Mouse (Mus musculus) right cerebral cortex, postnatal 25 days (tissue): ENCODE data around the gene Ddx60.
"Not testable (repeated sequence)": the region's sequence is repeated elsewhere in the genome, so short reads cannot be mapped to it uniquely, and the experiment has no call there.

Experiments
- DNase-seq: peaks from one replicate; pipeline ENCODE4 v3.0.0; 2022

Gene Ddx60

GRCm38 (mm10) chr8:61927777-61928494 is at the start of gene Ddx60:
Ddx60 (plus strand) TSS chr8:61928087.
- peak; percentile 33 for DNase-seq

DNA sequence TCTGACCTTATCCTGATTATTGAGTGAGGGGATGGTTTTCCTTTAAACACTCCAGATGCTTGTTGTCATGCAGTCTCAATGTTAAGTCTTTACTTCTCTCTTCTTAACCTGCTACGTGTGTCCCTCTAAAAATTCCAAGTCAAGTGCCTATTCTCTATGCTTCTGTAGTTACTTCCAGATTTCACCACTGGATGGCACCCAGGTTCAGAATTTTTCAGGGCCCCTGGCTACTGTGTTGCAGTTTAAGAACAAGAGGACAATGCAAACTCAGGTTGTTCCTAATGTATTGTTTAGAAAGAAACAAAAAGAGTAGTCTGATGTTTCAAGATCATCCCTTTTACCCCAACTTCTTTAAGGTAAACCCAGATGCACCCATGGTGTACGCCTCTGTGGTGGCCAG is 33.8 kb upstream of the Ddx60 start:
- DNase-seq: peak; percentile 42

- DNase-seq: no peak
Measured at GRCm38 (mm10) chr8:61896742-61897141, 31.1 kb upstream of the Ddx60 start.

GRCm38 (mm10) chr8:61897402-61897801 is 30.5 kb upstream of the Ddx60 start:
- DNase-seq: no peak

DNA sequence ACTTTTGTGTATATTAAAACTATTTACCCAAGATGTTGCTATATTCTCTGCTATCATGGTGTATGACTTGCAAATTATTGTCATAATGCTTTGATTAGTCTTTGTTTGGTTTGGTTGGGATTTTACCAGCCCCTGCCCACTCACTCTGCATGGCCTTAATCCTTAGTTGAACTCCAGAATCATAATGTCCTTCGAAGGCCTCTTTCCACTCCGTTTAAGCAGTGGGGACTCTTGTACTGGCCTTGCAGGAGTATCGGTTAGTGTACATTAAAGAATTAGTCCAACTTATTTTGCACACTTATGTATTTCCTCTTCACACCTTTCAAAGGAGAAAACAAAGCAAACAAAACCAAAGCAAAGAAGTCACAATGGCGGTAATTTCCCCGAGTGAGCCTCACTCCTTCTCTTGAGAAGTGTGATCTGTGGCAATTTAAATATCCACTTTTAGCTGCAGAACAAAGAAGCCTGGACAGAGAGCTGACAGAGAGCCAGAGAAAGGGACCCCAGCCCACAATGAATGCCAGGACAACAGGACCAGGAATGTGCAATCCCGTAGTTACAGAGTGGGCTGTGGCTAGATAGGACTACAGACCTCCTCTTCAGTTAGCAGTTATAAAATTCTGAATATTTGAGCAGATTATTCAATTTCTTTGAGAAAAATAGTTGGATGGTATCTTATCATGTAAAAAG is 26.7 kb upstream of the Ddx60 start:
- no peak for DNase-seq

- no peak for DNase-seq
Measured at GRCm38 (mm10) chr8:61902521-61902920, 25.4 kb upstream of the Ddx60 start, which contains the start of gene Palld. Palld (minus strand) TSS chr8:61902690.

DNA sequence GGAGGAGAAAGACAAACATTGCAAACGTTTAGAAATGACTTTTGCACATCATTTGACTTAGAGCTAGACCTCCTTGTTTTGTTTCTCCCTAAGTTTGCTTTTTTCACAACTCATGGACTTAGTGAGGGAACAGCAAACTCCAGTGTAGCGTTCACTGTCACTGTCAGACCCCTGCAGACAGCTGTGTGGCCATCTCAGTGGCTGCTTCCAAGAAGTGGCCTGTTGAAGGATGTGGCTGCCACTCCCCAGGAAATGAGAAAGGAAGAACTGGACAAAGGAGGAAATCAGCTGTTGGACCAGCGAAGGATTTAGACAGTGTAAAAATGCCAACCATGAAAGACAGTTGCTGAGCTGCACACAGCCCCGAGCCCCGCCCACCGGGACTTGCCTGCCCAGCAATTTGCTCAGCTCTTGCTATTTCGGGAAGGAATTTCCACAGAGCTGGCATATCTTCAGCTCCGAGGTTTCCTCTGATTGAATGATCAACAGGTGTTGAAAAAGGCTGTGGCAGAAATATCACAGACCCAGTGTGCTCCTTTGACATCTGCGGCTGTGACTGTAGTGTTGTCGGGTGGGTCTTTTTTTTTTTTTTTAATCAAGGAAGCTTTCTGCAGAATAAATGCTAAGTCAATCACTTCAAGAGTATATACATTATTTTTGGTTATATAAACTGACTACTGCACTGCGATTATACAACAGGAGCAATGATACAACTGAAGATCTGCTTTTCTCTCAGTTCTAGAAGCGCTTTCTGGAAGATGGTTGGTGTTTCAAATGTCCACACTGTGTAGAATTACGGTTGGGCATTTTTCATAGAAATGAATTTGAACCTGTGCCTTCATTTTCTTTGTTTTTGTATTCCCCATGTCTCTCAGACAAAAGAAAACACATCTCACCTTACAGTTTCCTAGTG is 19.3 kb upstream of the Ddx60 start:
- no peak for DNase-seq

GRCm38 (mm10) chr8:61909313-61909712 is 18.6 kb upstream of the Ddx60 start:
- no peak for DNase-seq

DNA sequence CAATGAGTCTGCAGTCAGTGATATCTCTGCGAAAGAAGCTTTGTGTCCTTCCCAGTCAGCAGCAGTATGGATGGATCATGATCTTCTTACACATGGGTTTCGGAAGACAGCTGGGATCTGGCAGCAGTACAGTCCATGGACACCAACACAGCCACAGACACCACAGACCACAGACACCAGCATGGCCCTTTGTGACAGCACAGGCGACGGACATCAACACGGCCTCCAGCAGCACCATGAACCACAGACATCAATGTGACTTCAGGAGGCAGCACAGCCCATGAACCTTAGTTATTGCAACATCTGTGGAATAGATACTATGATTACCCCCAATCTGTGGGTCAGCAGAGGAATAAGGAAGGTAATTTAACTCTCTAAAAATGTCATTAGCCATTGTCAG is 15.1 kb upstream of the Ddx60 start:
- DNase-seq: no peak

DNA sequence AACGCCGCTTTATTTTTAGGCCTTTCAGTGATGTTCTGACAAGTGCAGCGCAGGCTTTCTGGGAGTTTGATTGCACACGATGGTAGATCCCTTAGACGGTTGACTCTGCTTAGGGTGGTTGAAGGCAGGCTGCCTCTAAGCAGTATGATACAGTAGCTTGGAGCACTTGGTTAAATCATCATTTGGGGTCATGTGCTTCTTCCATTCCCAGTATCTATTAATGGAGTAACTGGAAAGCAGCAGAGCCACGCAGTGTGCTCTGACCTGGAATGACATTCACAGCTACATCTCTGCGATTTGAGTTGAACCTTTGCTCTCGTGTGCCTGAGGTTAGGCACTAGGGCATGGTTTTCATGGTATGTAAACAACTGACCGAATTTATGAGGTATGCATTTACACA is 13.9 kb upstream of the Ddx60 start:
- no peak for DNase-seq

GRCm38 (mm10) chr8:61917287-61917686 is 10.6 kb upstream of the Ddx60 start:
- no peak for DNase-seq

- no peak for DNase-seq
Measured at GRCm38 (mm10) chr8:61919145-61919788, 8.6 kb upstream of the Ddx60 start.

DNA sequence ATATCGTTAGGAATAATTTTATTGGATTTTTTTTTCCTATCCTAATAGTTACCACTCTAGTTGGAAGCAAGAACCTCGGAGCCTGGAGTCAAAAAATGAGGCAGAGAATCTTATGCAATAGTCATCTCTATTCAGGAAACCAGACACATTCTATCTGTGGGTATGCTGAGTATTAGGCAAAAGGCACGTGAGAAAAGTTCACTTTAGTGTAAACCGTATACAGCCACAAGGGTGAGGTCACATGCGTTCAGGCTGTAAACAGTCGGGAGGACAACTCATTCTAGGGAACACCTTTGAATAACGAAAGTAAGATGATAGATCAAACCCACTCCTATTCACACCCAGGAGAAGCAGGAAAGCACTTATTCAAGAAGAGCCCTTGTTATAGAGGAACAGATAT is 7.5 kb upstream of the Ddx60 start:
- no peak for DNase-seq

DNA sequence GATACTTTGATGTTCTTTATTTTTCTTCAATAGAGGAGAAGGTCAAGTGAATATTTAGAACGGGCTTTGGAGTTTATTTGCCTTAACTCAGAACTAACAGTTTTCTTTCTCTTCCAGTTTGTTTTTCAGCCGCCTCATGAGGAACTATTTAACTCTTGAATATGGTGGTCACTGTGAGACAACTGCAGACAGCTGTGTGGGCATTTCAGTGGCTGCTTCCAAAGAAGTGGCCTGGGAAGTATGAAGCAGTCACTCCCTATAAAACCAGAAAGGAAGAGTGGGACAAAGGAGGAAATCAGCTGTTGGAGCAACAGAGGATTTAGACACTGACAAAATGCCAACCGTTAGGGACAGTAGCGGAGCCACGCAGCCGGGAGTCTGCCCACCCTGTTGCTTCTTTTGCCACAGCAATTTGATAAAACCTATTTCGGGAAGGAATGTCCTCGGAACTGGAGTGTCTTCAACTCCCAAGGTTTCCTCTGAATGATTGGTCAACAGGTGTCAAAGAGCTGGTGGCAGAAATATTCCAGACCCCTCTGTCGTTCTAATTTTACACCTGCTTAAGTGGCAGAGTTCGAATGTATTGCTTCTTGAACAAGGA is 6.3 kb upstream of the Ddx60 start:
- DNase-seq: no peak

- no peak for DNase-seq
Measured at GRCm38 (mm10) chr8:61924518-61924917, 3.4 kb upstream of the Ddx60 start.

DNA sequence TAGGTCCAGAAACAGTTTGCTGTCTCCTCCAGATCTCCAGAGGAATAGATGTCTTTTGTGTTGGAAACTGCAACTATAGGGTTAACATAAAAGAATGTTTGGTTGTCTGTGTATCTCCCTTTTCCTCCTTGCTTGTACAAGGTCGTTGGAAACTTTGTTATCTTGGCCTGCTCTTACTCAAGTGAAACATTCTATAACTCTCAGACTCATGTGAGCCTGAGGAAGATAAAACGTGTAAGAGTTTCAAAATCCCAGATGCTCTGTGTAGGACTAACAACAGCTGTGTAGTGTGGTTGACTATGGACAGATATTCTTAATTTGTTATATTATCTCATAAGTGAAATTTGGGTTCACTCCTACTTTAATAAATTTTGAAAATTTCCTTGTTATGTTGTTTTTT is 5.4 kb downstream of the Ddx60 start:
- no peak for DNase-seq

DNA sequence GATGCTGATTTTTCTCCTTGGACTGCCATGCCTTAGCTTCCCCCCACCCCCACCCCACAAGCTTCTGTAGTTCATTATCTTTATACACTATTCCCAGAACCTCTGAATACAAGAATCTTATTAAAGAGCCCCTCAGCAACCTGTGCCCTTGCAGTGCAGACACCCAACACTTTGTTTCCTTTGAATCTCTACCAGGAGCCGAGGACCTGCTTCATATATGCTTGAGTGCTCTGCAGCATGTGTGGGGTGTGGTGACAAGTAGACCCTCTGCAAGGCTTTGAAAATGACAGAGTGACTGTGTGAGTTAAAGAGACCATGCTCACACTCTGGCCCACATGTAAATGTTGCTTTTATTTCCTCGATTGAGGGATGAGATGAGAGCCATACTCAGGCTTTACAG is 9.7 kb downstream of the Ddx60 start:
- no peak for DNase-seq

DNA sequence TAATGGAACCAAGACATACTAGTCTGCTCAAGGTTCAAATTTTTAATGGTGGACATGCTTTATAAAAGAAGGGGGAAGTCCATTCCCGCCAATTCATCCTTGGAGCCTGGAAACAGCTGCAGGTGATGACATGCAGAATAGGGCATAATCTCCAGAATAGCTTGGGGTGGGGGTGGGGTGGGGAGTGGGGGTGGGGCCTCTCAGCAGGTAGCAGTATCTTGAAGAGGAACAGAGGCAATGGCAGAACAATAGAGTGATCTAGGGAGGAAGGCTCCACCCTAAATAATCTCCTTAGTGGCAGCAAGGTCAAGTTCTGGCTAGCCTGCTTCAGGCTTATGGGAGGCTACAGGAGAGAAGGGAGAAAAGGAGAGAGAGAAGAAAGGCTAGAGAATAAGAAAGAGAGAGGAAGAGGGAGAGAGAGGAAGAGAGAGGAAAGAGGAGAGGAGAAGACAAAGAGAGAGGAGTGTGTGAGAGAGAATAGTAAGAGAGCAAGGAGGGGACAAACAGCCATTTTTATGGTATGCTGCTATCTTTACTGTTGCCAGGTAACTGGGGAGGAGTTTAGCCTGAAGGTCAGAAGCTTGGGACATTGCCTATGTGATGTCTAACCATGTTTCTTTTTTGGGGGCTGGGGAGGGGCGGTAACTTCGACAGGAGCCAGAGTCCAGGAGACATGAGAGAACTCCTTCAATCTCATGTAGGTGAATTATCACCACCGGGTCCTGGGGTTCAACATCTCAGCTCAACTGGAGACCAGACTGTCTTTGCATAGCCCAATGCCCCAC is 36.9 kb downstream of the Ddx60 start:
- not testable (repeated sequence) for DNase-seq

DNA sequence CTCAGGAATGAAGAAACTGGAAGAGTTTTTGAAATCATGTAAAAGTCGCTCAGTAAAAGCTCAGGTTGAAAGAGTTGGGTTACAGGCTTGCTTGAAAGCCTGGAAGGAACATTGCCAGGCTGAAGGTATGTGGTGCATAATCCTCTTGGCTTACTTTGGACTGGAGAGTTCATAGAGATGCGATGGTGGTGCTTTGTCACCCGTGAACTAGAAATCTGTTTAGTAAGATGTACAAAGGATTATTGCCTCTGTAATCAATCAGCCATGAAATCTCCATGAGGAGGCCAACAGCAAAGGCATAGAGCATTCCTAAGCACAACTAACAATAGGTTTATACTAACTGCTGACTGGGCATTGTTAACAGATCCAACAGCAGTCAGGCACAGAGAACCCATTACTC is 41.7 kb downstream of the Ddx60 start:
- DNase-seq: no peak

GRCm38 (mm10) chr8:61984941-61985340 is 57.1 kb downstream of the Ddx60 start:
- no peak for DNase-seq

DNA sequence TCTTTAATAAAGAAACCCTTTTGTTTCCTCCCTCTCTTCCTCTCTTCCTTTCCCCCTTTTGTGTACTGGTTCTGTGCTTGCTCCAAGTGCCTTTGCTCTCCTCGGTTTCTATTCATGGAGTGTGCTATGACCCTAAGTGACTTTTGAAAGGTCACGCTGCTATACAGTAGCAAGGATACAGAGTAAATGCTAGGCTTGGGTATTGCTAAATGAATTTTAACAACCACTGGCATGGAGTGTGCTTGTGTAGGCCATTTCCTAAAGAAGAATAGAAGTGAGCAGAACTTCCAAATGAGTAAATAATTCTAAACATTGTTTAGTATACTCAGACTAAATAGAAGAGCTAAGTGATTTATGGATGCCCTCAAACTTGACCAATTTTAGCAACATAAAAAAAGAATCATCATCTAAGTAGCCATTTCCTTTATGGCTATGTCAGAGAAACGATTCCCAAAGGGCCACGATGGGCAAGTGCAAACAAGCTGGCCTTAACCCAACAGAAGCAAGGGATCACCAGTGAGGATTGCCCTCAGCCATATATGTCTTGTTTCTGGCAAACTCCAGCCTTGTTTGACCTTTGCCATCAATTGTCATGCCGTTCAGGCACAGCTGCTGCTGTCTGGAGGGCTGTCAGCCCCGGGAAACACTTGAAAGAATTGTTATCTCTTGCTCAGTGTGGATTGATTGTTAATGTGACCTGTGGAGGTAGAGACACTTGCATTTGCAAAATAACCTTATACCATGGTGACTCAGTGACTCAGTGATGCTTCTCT is 58.0 kb downstream of the Ddx60 start:
- DNase-seq: no peak
